ENCODE assay signal across 7 mouse cellular contexts in genomic region chr12:112498683-112499082, GRCm38 (mm10).
DNase-seq lines count a peak whose midpoint lies in the region.

No protein-coding gene starts in this region.

- DNase-seq in layer of hippocampus, adult 11-12 months (ENCODE audit: low spot score), result peak; percentile 63
- no peak for DNase-seq in layer of hippocampus, adult 9-11 months
- DNase-seq in A20 (ENCODE audit: low read depth, low spot score) (peak; percentile 59), ES-CJ7 (ENCODE audit: low read depth, low spot score) (peak; percentile 28)
- peak; percentile 68 to 70 for DNase-seq in kidney, postnatal 4 days
- no peak for DNase-seq in c-Kit-positive CD71-positive TER-119-positive erythroid progenitor cells, embryonic 14.5 days (ENCODE audit: low spot score)
- no peak for DNase-seq in ovary, adult 18-20 months (ENCODE audit: low spot score)

Comparison
In these comparisons a context has a peak if more than half of its experiments do, and no peak if none do; other contexts are left out.
1. DNase-seq: peak in layer of hippocampus, adult 11-12 months (single experiment), A20 (single experiment), ES-CJ7 (single experiment) and kidney, postnatal 4 days (2 of 2); none in layer of hippocampus, adult 9-11 months (single experiment), c-Kit-positive CD71-positive TER-119-positive erythroid progenitor cells, embryonic 14.5 days (single experiment) and ovary, adult 18-20 months (single experiment).